Mouse (Mus musculus): ENCODE measurements at regions not wholly inside any gene's neighbourhood (a gene's known extent, or its start where the extent isn't known, plus 50 kb on each side); places are given as distances from the start of the nearest gene placed in this dataset.

DNA sequence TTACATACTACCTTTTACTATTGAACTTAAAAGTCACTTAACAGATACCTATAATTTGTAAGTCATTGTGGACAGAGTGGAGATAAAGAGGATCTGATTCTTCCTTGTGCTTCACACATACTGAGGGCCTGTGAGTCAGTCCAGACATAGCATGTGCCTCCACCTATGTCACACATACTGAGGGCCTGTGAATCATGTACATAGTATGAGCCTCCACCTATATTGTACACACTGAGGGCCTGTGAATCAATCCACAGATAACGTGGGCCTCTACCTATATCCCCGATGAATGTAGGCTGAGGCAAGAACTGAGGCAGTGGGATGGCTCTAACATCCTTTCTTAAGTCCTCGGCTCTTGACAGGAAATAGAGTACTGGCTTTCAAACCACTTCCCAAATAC lies 505.2 kb upstream of the Camk1g start:
- no peak overlapping the region for H3K27ac ChIP-seq (ENCODE audit: low read depth, low read length)
- no peaks in the 10 kb centered on the region for H3K27me3 ChIP-seq (ENCODE audit: control insufficient read depth, insufficient read depth, low read length)
- H3K36me3 ChIP-seq (ENCODE audit: control insufficient read depth, insufficient read depth, low read length): no peaks in the 10 kb centered on the region
- 87% methylated on average over 3 of the region's 3 CpGs for WGBS
- H3K9me3 ChIP-seq (ENCODE audit: control insufficient read depth, low read length): no peaks in the 10 kb centered on the region
- no peak for ATAC-seq (ENCODE audit: low read depth)
- H3K4me2 ChIP-seq (ENCODE audit: low read depth, low read length): no peak overlapping the region
- H3K9ac ChIP-seq (replicated peaks; ENCODE audit: low read depth, low read length): no peak overlapping the region
- H3K4me1 ChIP-seq (ENCODE audit: control insufficient read depth, insufficient read depth, low read length): no peaks in the 10 kb centered on the region
- no peak overlapping the region for H3K4me3 ChIP-seq (ENCODE audit: low read depth, low read length)

GRCm38 (mm10) chr1:193870731-193871130 lies 500.6 kb upstream of the Camk1g start:
- Histone ChIP-seq H3K4me2 (ENCODE audit: low read depth, low read length) (no peak overlapping the region), H3K4me3 (ENCODE audit: low read depth, low read length) (no peak overlapping the region), H3K27me3 (ENCODE audit: control insufficient read depth, insufficient read depth, low read length) (no peaks in the 10 kb centered on the region), H3K9me3 (ENCODE audit: control insufficient read depth, low read length) (no peaks in the 10 kb centered on the region), H3K36me3 (ENCODE audit: control insufficient read depth, insufficient read depth, low read length) (no peaks in the 10 kb centered on the region), H3K27ac (ENCODE audit: low read depth, low read length) (no peak overlapping the region), H3K9ac (replicated peaks; ENCODE audit: low read depth, low read length) (no peak overlapping the region), H3K4me1 (ENCODE audit: control insufficient read depth, insufficient read depth, low read length) (no peaks in the 10 kb centered on the region)
- no peak for ATAC-seq (ENCODE audit: low read depth)
- WGBS: 85% methylated on average over 2 of the region's 2 CpGs

DNA sequence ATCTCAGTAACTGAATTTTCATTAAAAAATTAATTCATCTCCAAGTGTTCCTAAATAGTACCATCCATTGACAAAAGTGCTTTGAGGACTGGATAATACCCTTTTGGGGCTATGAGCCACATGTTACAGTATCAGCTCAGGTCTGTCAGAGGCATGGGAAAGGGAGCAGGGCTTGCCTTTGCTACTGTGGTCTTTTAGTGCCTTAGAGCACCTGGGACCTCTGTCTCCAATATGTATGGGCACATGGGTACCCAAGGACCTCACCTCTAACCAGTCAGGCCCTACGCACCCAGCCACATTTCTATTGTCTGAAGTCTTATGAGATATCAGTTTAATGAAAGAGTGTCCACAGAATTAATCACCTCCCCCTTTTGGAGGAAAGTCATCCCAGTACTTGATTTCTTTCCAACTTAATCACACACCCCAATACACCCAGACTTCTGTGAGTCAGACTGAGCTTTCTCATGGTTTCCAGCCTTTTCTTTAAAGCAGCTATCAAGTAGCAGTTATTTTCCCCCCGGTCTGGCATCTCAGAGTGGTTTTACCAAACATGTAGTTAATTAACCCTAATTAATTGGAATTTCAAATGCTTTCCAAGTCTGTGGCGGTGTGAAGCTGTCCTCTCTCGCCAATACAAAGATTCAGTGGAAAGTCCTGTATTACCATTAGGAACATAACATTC lies 498.7 kb upstream of the Camk1g start:
- ATAC-seq (ENCODE audit: low read depth): no peak; the same call in 1 of the 2 replicates
- WGBS: 51% methylated on average over 4 of the region's 4 CpGs
- no peaks in the 10 kb centered on the region for H3K27me3 ChIP-seq (ENCODE audit: control insufficient read depth, insufficient read depth, low read length)
- no peak overlapping the region for H3K9ac ChIP-seq (replicated peaks; ENCODE audit: low read depth, low read length)
- no peak overlapping the region for H3K4me2 ChIP-seq (ENCODE audit: low read depth, low read length)
- no peaks in the 10 kb centered on the region for H3K36me3 ChIP-seq (ENCODE audit: control insufficient read depth, insufficient read depth, low read length)
- H3K4me1 ChIP-seq (ENCODE audit: control insufficient read depth, insufficient read depth, low read length): no peaks in the 10 kb centered on the region
- no peaks in the 10 kb centered on the region for H3K9me3 ChIP-seq (ENCODE audit: control insufficient read depth, low read length)
- no peak overlapping the region for H3K4me3 ChIP-seq (ENCODE audit: low read depth, low read length)
- no peak overlapping the region for H3K27ac ChIP-seq (ENCODE audit: low read depth, low read length)

GRCm38 (mm10) chr1:193860767-193861299 lies 490.7 kb upstream of the Camk1g start:
- no peaks in the 10 kb centered on the region for H3K36me3 ChIP-seq (ENCODE audit: control insufficient read depth, insufficient read depth, low read length)
- H3K4me1 ChIP-seq (ENCODE audit: control insufficient read depth, insufficient read depth, low read length): peaks cover 12% of the 10 kb centered on the region; the same call in 1 of the 2 replicates
- H3K4me2 ChIP-seq (ENCODE audit: low read depth, low read length): no peak overlapping the region
- H3K9ac ChIP-seq (replicated peaks; ENCODE audit: low read depth, low read length): no peak overlapping the region
- no peak overlapping the region for H3K27ac ChIP-seq (ENCODE audit: low read depth, low read length)
- no peaks in the 10 kb centered on the region for H3K9me3 ChIP-seq (ENCODE audit: control insufficient read depth, low read length)
- H3K27me3 ChIP-seq (ENCODE audit: control insufficient read depth, insufficient read depth, low read length): no peaks in the 10 kb centered on the region
- 74% methylated on average over 5 of the region's 5 CpGs for WGBS
- no peak overlapping the region for H3K4me3 ChIP-seq (ENCODE audit: low read depth, low read length)
- ATAC-seq (ENCODE audit: low read depth): no peak

GRCm38 (mm10) chr1:193860354-193860753 lies 490.3 kb upstream of the Camk1g start:
- no peak for ATAC-seq (ENCODE audit: low read depth)
- H3K4me2 ChIP-seq (ENCODE audit: low read depth, low read length): no peak overlapping the region
- H3K9me3 ChIP-seq (ENCODE audit: control insufficient read depth, low read length): no peaks in the 10 kb centered on the region
- H3K36me3 ChIP-seq (ENCODE audit: control insufficient read depth, insufficient read depth, low read length): no peaks in the 10 kb centered on the region
- H3K27me3 ChIP-seq (ENCODE audit: control insufficient read depth, insufficient read depth, low read length): no peaks in the 10 kb centered on the region
- peaks cover 12% of the 10 kb centered on the region; the same call in 1 of the 2 replicates for H3K4me1 ChIP-seq (ENCODE audit: control insufficient read depth, insufficient read depth, low read length)
- no peak overlapping the region for H3K4me3 ChIP-seq (ENCODE audit: low read depth, low read length)
- no peak overlapping the region for H3K27ac ChIP-seq (ENCODE audit: low read depth, low read length)
- H3K9ac ChIP-seq (replicated peaks; ENCODE audit: low read depth, low read length): no peak overlapping the region
- WGBS: 54% methylated on average over 2 of the region's 2 CpGs

DNA sequence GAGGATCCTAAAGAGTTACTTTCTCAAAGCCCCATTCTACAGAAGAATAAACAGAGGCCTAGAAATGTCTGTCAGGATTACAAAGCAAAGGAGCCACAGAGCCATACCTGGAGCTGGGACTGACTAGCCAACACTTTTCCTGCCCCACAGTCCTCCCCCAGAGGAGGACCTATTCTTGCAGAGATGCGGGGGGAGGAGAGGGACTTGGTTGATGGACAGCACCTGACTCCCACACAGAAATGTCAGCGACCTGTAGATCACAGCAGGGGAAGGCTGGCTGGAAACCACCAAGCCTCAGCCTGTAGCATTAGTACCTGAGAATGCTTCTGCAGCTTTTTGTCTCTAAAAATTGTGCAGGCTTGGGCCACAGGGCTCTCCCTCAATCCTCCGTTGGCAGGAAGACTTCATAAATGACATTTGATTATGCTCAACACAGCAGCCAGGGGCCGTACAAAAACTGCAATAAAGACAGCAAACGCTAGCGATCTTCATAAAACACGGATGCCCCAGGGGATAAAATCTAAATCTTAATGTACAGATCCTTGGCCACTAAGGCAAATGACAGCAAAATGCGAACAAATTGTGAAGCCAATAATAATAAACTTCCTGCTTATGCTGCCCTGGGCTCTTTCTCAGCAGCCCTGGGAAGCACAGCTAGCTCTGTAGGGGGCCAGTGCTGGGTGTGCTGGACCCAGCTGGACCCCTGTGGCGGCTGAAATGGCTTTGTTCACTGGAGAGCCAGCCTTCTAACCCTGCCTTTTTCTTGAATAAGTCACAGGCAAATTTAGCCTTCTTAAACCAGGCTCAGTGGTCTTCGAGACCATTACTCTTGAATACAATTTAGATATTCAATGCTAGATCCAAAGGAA lies 489.4 kb upstream of the Camk1g start:
- Histone ChIP-seq H3K36me3 (ENCODE audit: control insufficient read depth, insufficient read depth, low read length) (no peaks in the 10 kb centered on the region), H3K9ac (replicated peaks; ENCODE audit: low read depth, low read length) (no peak overlapping the region), H3K27me3 (ENCODE audit: control insufficient read depth, insufficient read depth, low read length) (no peaks in the 10 kb centered on the region), H3K9me3 (ENCODE audit: control insufficient read depth, low read length) (no peaks in the 10 kb centered on the region), H3K4me2 (ENCODE audit: low read depth, low read length) (no peak overlapping the region), H3K4me3 (ENCODE audit: low read depth, low read length) (no peak overlapping the region), H3K27ac (ENCODE audit: low read depth, low read length) (peak overlapping the region; percentile 64), H3K4me1 (ENCODE audit: control insufficient read depth, insufficient read depth, low read length) (peaks cover 12% of the 10 kb centered on the region; the same call in 1 of the 2 replicates)
- WGBS: 23% methylated on average over 10 of the region's 10 CpGs
- no peak for ATAC-seq (ENCODE audit: low read depth)

GRCm38 (mm10) chr1:193847922-193848321 lies 477.8 kb upstream of the Camk1g start:
- no peaks in the 10 kb centered on the region for H3K9me3 ChIP-seq (ENCODE audit: control insufficient read depth, low read length)
- H3K27me3 ChIP-seq (ENCODE audit: control insufficient read depth, insufficient read depth, low read length): no peaks in the 10 kb centered on the region
- no peak overlapping the region for H3K4me3 ChIP-seq (ENCODE audit: low read depth, low read length)
- no peak overlapping the region for H3K9ac ChIP-seq (replicated peaks; ENCODE audit: low read depth, low read length)
- WGBS: 53% methylated on average over 5 of the region's 5 CpGs
- no peak for ATAC-seq (ENCODE audit: low read depth)
- H3K4me2 ChIP-seq (ENCODE audit: low read depth, low read length): no peak overlapping the region
- no peak overlapping the region for H3K27ac ChIP-seq (ENCODE audit: low read depth, low read length)
- H3K36me3 ChIP-seq (ENCODE audit: control insufficient read depth, insufficient read depth, low read length): no peaks in the 10 kb centered on the region
- no peaks in the 10 kb centered on the region for H3K4me1 ChIP-seq (ENCODE audit: control insufficient read depth, insufficient read depth, low read length)

GRCm38 (mm10) chr1:193844868-193845267 lies 474.8 kb upstream of the Camk1g start:
- no peaks in the 10 kb centered on the region for H3K27me3 ChIP-seq (ENCODE audit: control insufficient read depth, insufficient read depth, low read length)
- ATAC-seq (ENCODE audit: low read depth): no peak
- H3K27ac ChIP-seq (ENCODE audit: low read depth, low read length): no peak overlapping the region
- H3K4me3 ChIP-seq (ENCODE audit: low read depth, low read length): no peak overlapping the region
- H3K4me1 ChIP-seq (ENCODE audit: control insufficient read depth, insufficient read depth, low read length): no peaks in the 10 kb centered on the region
- H3K36me3 ChIP-seq (ENCODE audit: control insufficient read depth, insufficient read depth, low read length): no peaks in the 10 kb centered on the region
- no peaks in the 10 kb centered on the region for H3K9me3 ChIP-seq (ENCODE audit: control insufficient read depth, low read length)
- no peak overlapping the region for H3K9ac ChIP-seq (replicated peaks; ENCODE audit: low read depth, low read length)
- no peak overlapping the region for H3K4me2 ChIP-seq (ENCODE audit: low read depth, low read length)

DNA sequence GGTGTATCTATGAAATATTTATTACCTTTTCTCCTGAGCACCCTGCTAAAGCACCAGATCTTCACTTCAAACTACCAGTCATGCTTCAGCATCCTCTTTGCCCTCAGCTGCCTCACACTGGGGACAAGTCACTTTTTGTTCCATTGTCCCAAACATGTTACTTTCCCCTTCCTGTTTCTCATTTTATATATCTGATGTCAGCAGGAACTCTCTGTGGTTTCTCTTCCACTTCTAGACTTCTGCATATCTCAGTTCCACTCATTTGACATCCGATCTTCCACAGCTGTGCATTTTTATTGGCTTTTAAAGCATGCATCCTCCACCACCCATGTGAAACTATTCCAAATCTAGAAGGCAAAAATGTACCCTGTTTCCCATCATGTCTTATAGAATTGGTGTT lies 474.4 kb upstream of the Camk1g start:
- Histone ChIP-seq H3K9ac (replicated peaks; ENCODE audit: low read depth, low read length) (no peak overlapping the region), H3K27me3 (ENCODE audit: control insufficient read depth, insufficient read depth, low read length) (no peaks in the 10 kb centered on the region), H3K27ac (ENCODE audit: low read depth, low read length) (no peak overlapping the region), H3K9me3 (ENCODE audit: control insufficient read depth, low read length) (no peaks in the 10 kb centered on the region), H3K4me2 (ENCODE audit: low read depth, low read length) (no peak overlapping the region), H3K36me3 (ENCODE audit: control insufficient read depth, insufficient read depth, low read length) (no peaks in the 10 kb centered on the region), H3K4me1 (ENCODE audit: control insufficient read depth, insufficient read depth, low read length) (no peaks in the 10 kb centered on the region), H3K4me3 (ENCODE audit: low read depth, low read length) (no peak overlapping the region)
- 83% methylated on average over 1 of the region's 1 CpGs for WGBS
- no peak for ATAC-seq (ENCODE audit: low read depth)
